Mouse (Mus musculus) embryonic facial prominence, embryonic 15.5 days (tissue): Measurements from ENCODE around the gene Smc2. TPM values are rescaled to one million over a fixed set of nuclear protein-coding genes. Genes with fewer than 3 reads are reported as not detected.

ENCODE experiments used
- ATAC-seq: fragments of 200-750 bp; cut with Nextera tagmentation; 2 replicates; pipeline ENCODE4 v1.8.0; 2017; ENCODE audit warnings: low read depth, moderate TSS enrichment; ENCODE audit not compliant: insufficient number of reproducible peaks, low FRiP score, low TSS enrichment
- H3K27ac ChIP-seq: fragments of 300-500 bp; sonication (generic); replicated peaks from 2 replicates; pipeline ENCODE4 v1.5.1; 2015; ENCODE audit warnings: mild to moderate bottlenecking, inconsistent platforms
- H3K27me3 ChIP-seq: fragments of 300-500 bp; sonication (generic); 2 replicates; pipeline ENCODE4 v1.6.1; 2015; ENCODE audit warnings: inconsistent platforms
- H3K36me3 ChIP-seq: fragments of 300-500 bp; sonication (generic); 2 replicates; pipeline ENCODE4 v1.6.1; 2015; ENCODE audit warnings: mild to moderate bottlenecking, inconsistent platforms
- H3K4me1 ChIP-seq: fragments of 300-500 bp; sonication (generic); 2 replicates; pipeline ENCODE4 v1.6.1; 2015; ENCODE audit warnings: inconsistent platforms
- H3K4me2 ChIP-seq: fragments of 300-500 bp; sonication (generic); replicated peaks from 2 replicates; pipeline ENCODE4 v1.6.1; 2015; ENCODE audit warnings: mild to moderate bottlenecking, inconsistent platforms
- H3K4me3 ChIP-seq: fragments of 300-500 bp; sonication (generic); replicated peaks from 2 replicates; pipeline ENCODE4 v1.5.1; 2015; ENCODE audit warnings: mild to moderate bottlenecking, inconsistent platforms
- H3K9ac ChIP-seq: fragments of 300-500 bp; sonication (generic); 2 replicates; pipeline ENCODE4 v1.6.1; 2015; ENCODE audit warnings: inconsistent platforms
- H3K9me3 ChIP-seq: fragments of 300-500 bp; sonication (generic); replicated peaks from 2 replicates; pipeline ENCODE4 v1.6.1; 2016; ENCODE audit warnings: inconsistent platforms
- WGBS: fragments of 180-500 bp; shearing (Covaris S2); methylation state at CpG from one replicate; pipeline ENCODE4 v1.1.7; 2015; 5-methylcytosine and 5-hydroxymethylcytosine counted together
- polyA plus RNA-seq: library from polyadenylated mRNA; unstranded; fragments of >200 nt; fragmentation: Nextera tagmentation; extraction: Ambion mirVana; gene quantifications from 2 replicates; pipeline ENCODE4 v1.2.1, GENCODE M21; 2015

Gene Smc2
- polyA plus RNA-seq, 1 experiment from 2014 or later: 140 TPM

- no peak overlapping the region for H3K4me2 ChIP-seq
- 20% methylated on average over 4 of the region's 4 CpGs for WGBS
- no peak overlapping the region for H3K4me3 ChIP-seq
- no peaks in the 10 kb centered on the region for H3K36me3 ChIP-seq
- H3K9ac ChIP-seq: no peak overlapping the region
- no peaks in the 10 kb centered on the region for H3K27me3 ChIP-seq
- no peak for ATAC-seq
- no peak overlapping the region for H3K27ac ChIP-seq
- H3K4me1 ChIP-seq: no peaks in the 10 kb centered on the region
- H3K9me3 ChIP-seq: no peaks in the 10 kb centered on the region
Observed at GRCm38 (mm10) chr4:52517580-52517979, 78.5 kb downstream of the Smc2 start.

GRCm38 (mm10) chr4:52519301-52519700 lies 80.3 kb downstream of the Smc2 start:
- 82% methylated on average over 5 of the region's 5 CpGs for WGBS
- ATAC-seq: no peak
- Histone ChIP-seq H3K27ac (no peak overlapping the region), H3K4me2 (no peak overlapping the region), H3K9me3 (no peaks in the 10 kb centered on the region), H3K4me3 (no peak overlapping the region), H3K27me3 (no peaks in the 10 kb centered on the region), H3K9ac (no peak overlapping the region), H3K4me1 (no peaks in the 10 kb centered on the region), H3K36me3 (no peaks in the 10 kb centered on the region)

- no peak for ATAC-seq
- Histone ChIP-seq H3K27me3 (no peaks in the 10 kb centered on the region), H3K4me1 (no peaks in the 10 kb centered on the region), H3K9me3 (no peaks in the 10 kb centered on the region), H3K4me2 (no peak overlapping the region), H3K4me3 (no peak overlapping the region), H3K27ac (no peak overlapping the region), H3K9ac (no peak overlapping the region), H3K36me3 (no peaks in the 10 kb centered on the region)
- WGBS: 52% methylated on average over 5 of the region's 5 CpGs
Observed at GRCm38 (mm10) chr4:52526464-52526863, 87.4 kb downstream of the Smc2 start.

- H3K9ac ChIP-seq: no peak overlapping the region
- H3K4me1 ChIP-seq: no peaks in the 10 kb centered on the region
- 70% methylated on average over 2 of the region's 2 CpGs for WGBS
- no peak overlapping the region for H3K27ac ChIP-seq
- H3K4me2 ChIP-seq: no peak overlapping the region
- no peak for ATAC-seq
- H3K36me3 ChIP-seq: no peaks in the 10 kb centered on the region
- H3K9me3 ChIP-seq: no peaks in the 10 kb centered on the region
- no peak overlapping the region for H3K4me3 ChIP-seq
- no peaks in the 10 kb centered on the region for H3K27me3 ChIP-seq
Observed at GRCm38 (mm10) chr4:52530636-52531035, 91.6 kb downstream of the Smc2 start.

Other genes starting within 250 kb of the Smc2 start
- 2.0 and 2.5 TPM in 2 replicates for gene Vma21-ps, start 58.0 kb downstream of the Smc2 start, polyA plus RNA-seq
- not detected in 2 replicates for gene Toporsl, start 157.0 kb downstream of the Smc2 start, polyA plus RNA-seq